Mouse (Mus musculus) urinary bladder, postnatal 10 days (tissue): Measurements from ENCODE around the gene Ptprn2.
"Not testable (repeated sequence)": the region's sequence is repeated elsewhere in the genome, so short reads cannot be mapped to it uniquely, and the experiment has no call there.

Experiments
- DNase-seq: peaks from one replicate; pipeline ENCODE4 v3.0.0; 2022; ENCODE audit warnings: low spot score

Gene Ptprn2

GRCm38 (mm10) chr12:116515824-116516223, 30.3 kb downstream of the Ptprn2 start:
- DNase-seq, result no peak

- no peak for DNase-seq
Observed at GRCm38 (mm10) chr12:116528861-116529260, 43.3 kb downstream of the Ptprn2 start.

- DNase-seq, result no peak
Observed at GRCm38 (mm10) chr12:116533281-116533680, 47.8 kb downstream of the Ptprn2 start.

GRCm38 (mm10) chr12:116539305-116539704, 53.8 kb downstream of the Ptprn2 start:
- no peak for DNase-seq

- no peak for DNase-seq
Observed at GRCm38 (mm10) chr12:116540608-116541007, 55.1 kb downstream of the Ptprn2 start.

- no peak for DNase-seq
Observed at GRCm38 (mm10) chr12:116550031-116550430, 64.5 kb downstream of the Ptprn2 start.

GRCm38 (mm10) chr12:116551516-116551915, 66.0 kb downstream of the Ptprn2 start:
- no peak for DNase-seq

- no peak for DNase-seq
Observed at GRCm38 (mm10) chr12:116552306-116552705, 66.8 kb downstream of the Ptprn2 start.

- DNase-seq, result no peak
Observed at GRCm38 (mm10) chr12:116553361-116553760, 67.8 kb downstream of the Ptprn2 start.

GRCm38 (mm10) chr12:116555964-116556363, 70.4 kb downstream of the Ptprn2 start:
- no peak for DNase-seq

- DNase-seq, result no peak
Observed at GRCm38 (mm10) chr12:116564441-116564840, 78.9 kb downstream of the Ptprn2 start.

GRCm38 (mm10) chr12:116566672-116567071, 81.2 kb downstream of the Ptprn2 start:
- DNase-seq, result no peak

GRCm38 (mm10) chr12:116567170-116567569, 81.7 kb downstream of the Ptprn2 start:
- no peak for DNase-seq

- DNase-seq, result no peak
Observed at GRCm38 (mm10) chr12:116569568-116569967, 84.0 kb downstream of the Ptprn2 start.

- no peak for DNase-seq
Observed at GRCm38 (mm10) chr12:116574102-116574501, 88.6 kb downstream of the Ptprn2 start.

- DNase-seq, result no peak
Observed at GRCm38 (mm10) chr12:116574720-116575119, 89.2 kb downstream of the Ptprn2 start.

GRCm38 (mm10) chr12:116577917-116578316, 92.4 kb downstream of the Ptprn2 start:
- not testable (repeated sequence) for DNase-seq

- no peak for DNase-seq
Observed at GRCm38 (mm10) chr12:116580827-116581544, 95.5 kb downstream of the Ptprn2 start.

GRCm38 (mm10) chr12:116581864-116582263, 96.3 kb downstream of the Ptprn2 start:
- DNase-seq, result no peak

- DNase-seq, result no peak
Observed at GRCm38 (mm10) chr12:116582829-116583228, 97.3 kb downstream of the Ptprn2 start.

GRCm38 (mm10) chr12:116585001-116585400, 99.5 kb downstream of the Ptprn2 start:
- no peak for DNase-seq

- DNase-seq, result no peak
Observed at GRCm38 (mm10) chr12:116586167-116586566, 100.6 kb downstream of the Ptprn2 start.

- no peak for DNase-seq
Observed at GRCm38 (mm10) chr12:116587548-116587947, 102.0 kb downstream of the Ptprn2 start.

- DNase-seq, result no peak
Observed at GRCm38 (mm10) chr12:116590076-116590475, 104.6 kb downstream of the Ptprn2 start.
